Mouse (Mus musculus) intestine, postnatal 0 days (tissue): ENCODE results near the gene Nup205. TPM values are rescaled to one million over a fixed set of nuclear protein-coding genes. Genes with fewer than 3 reads are reported as not detected.

Source experiments
- ATAC-seq: fragments of 200-750 bp; cut with Nextera tagmentation; 2 replicates; pipeline ENCODE4 v1.8.0; 2017; ENCODE audit warnings: mild to moderate bottlenecking, moderate TSS enrichment, moderate library complexity
- H3K27ac ChIP-seq: fragments of 300-500 bp; sonication (generic); 2 replicates; pipeline ENCODE4 v1.5.1; 2014; ENCODE audit warnings: mild to moderate bottlenecking, low read depth, low read length, moderate library complexity
- H3K27me3 ChIP-seq: fragments of 300-500 bp; sonication (generic); replicated peaks from 2 replicates; pipeline ENCODE4 v1.6.1; 2014; ENCODE audit warnings: low read length, mixed read lengths; ENCODE audit not compliant: control insufficient read depth, insufficient read depth
- H3K36me3 ChIP-seq: fragments of 300-500 bp; sonication (generic); 2 replicates; pipeline ENCODE4 v1.6.1; 2014; ENCODE audit warnings: mild to moderate bottlenecking, moderate library complexity; ENCODE audit not compliant: control insufficient read depth, insufficient read depth
- H3K4me1 ChIP-seq: fragments of 300-500 bp; sonication (generic); replicated peaks from 2 replicates; pipeline ENCODE4 v1.6.1; 2014; ENCODE audit warnings: antibody characterized with exemption, low read length, mixed read lengths; ENCODE audit not compliant: control insufficient read depth, insufficient read depth
- H3K4me2 ChIP-seq: fragments of 300-500 bp; sonication (generic); replicated peaks from 2 replicates; pipeline ENCODE4 v1.6.1; 2014; ENCODE audit warnings: low read depth, mild to moderate bottlenecking, moderate library complexity
- H3K4me3 ChIP-seq: fragments of 300-500 bp; sonication (generic); 2 replicates; pipeline ENCODE4 v1.5.1; 2014; ENCODE audit warnings: low read depth, low read length
- H3K9ac ChIP-seq: fragments of 300-500 bp; sonication (generic); 2 replicates; pipeline ENCODE4 v1.6.1; 2014; ENCODE audit warnings: mild to moderate bottlenecking, low read depth, low read length
- H3K9me3 ChIP-seq: fragments of 300-500 bp; sonication (generic); 2 replicates; pipeline ENCODE4 v1.6.1; 2016; ENCODE audit warnings: mixed run types; ENCODE audit not compliant: control insufficient read depth
- CTCF ChIP-seq: sonication (generic); IDR thresholded peaks from 2 replicates; pipeline ENCODE4 v1.5.1; 2016; ENCODE audit warnings: low read depth, mild to moderate bottlenecking, control low read depth, antibody characterized with exemption, moderate library complexity
- WGBS: fragments of 180-500 bp; shearing (Covaris S2); extraction: QIAGEN DNeasy Blood & Tissue Kit; methylation state at CpG from one replicate; pipeline ENCODE4 v1.1.7; 2014; 5-methylcytosine and 5-hydroxymethylcytosine counted together
- polyA plus RNA-seq: library from polyadenylated mRNA; unstranded; fragments of >200 nt; fragmentation: Nextera tagmentation; extraction: Ambion mirVana; gene quantifications from 2 replicates; pipeline ENCODE4 v1.2.1, GENCODE M21; 2015

The Nup205 gene
- polyA plus RNA-seq, result 6.6 and 7.7 TPM in 2 replicates

- no peaks in the 10 kb centered on the region for H3K4me1 ChIP-seq
- no peaks in the 10 kb centered on the region for H3K36me3 ChIP-seq
- ATAC-seq, result peak; percentile 83
- H3K27me3 ChIP-seq, result no peaks in the 10 kb centered on the region
- peak; percentile 28; the same call in 1 of the 2 replicates for TF ChIP-seq CTCF
- H3K9me3 ChIP-seq, result no peaks in the 10 kb centered on the region
- peak within 1 kb of the TSS; percentile 85 for H3K9ac ChIP-seq
- H3K27ac ChIP-seq, result peak within 1 kb of the TSS; percentile 90
- H3K4me3 ChIP-seq, result peak within 1 kb of the TSS; percentile 97
- peak within 1 kb of the TSS; percentile 94 for H3K4me2 ChIP-seq
- WGBS, result 3% methylated on average over 34 of the region's 34 CpGs
Observed at GRCm38 (mm10) chr6:35176979-35177649, at the start of gene Nup205. Nup205 (plus strand) TSS chr6:35177421.

GRCm38 (mm10) chr6:35132806-35133205 is 44.4 kb upstream of the Nup205 start:
- H3K27me3 ChIP-seq, result no peaks in the 10 kb centered on the region
- no peaks in the 10 kb centered on the region for H3K36me3 ChIP-seq
- H3K4me1 ChIP-seq, result no peaks in the 10 kb centered on the region
- H3K9me3 ChIP-seq, result no peaks in the 10 kb centered on the region
- H3K4me2 ChIP-seq, result peak overlapping the region; percentile 90
- ATAC-seq, result no peak
- peak overlapping the region; percentile 93 for H3K27ac ChIP-seq
- WGBS, result 0% methylated on average over 11 of the region's 11 CpGs
- H3K9ac ChIP-seq, result peak overlapping the region; percentile 85
- peak overlapping the region; percentile 78 for H3K4me3 ChIP-seq
- no peak for TF ChIP-seq CTCF

GRCm38 (mm10) chr6:35133246-35133578 is 44.0 kb upstream of the Nup205 start:
- Histone ChIP-seq H3K9ac (peak overlapping the region; percentile 85), H3K4me2 (peak overlapping the region; percentile 90), H3K9me3 (no peaks in the 10 kb centered on the region), H3K36me3 (no peaks in the 10 kb centered on the region), H3K4me3 (peak overlapping the region; percentile 78), H3K27ac (peak overlapping the region; percentile 93), H3K27me3 (no peaks in the 10 kb centered on the region), H3K4me1 (no peaks in the 10 kb centered on the region)
- peak; percentile 86 for ATAC-seq
- 0% methylated on average over 24 of the region's 25 CpGs for WGBS
- TF ChIP-seq CTCF, result no peak

GRCm38 (mm10) chr6:35133579-35134488 is 43.4 kb upstream of the Nup205 start, which contains the start of gene Cnot4:
Cnot4 (minus strand) TSS chr6:35133724.
- no peaks in the 10 kb centered on the region for H3K36me3 ChIP-seq
- under 1% methylated on average over 55 of the region's 55 CpGs for WGBS
- H3K4me2 ChIP-seq, result peak within 1 kb of the TSS; percentile 90
- no peaks in the 10 kb centered on the region for H3K9me3 ChIP-seq
- no peaks in the 10 kb centered on the region for H3K27me3 ChIP-seq
- no peak for TF ChIP-seq CTCF
- H3K27ac ChIP-seq, result peak within 1 kb of the TSS; percentile 93
- no peaks in the 10 kb centered on the region for H3K4me1 ChIP-seq
- ATAC-seq, result peak; percentile 100
- peak within 1 kb of the TSS; percentile 85 for H3K9ac ChIP-seq
- H3K4me3 ChIP-seq, result peak within 1 kb of the TSS; percentile 78

GRCm38 (mm10) chr6:35134844-35135243 is 42.4 kb upstream of the Nup205 start:
- Histone ChIP-seq H3K4me3 (0 out of 2 replicates have a peak overlapping the region, but pooled peaks have one; percentile 78), H3K27me3 (no peaks in the 10 kb centered on the region), H3K4me1 (no peaks in the 10 kb centered on the region), H3K9ac (no peak overlapping the region), H3K4me2 (peak overlapping the region; percentile 73), H3K27ac (no peak overlapping the region), H3K9me3 (no peaks in the 10 kb centered on the region), H3K36me3 (no peaks in the 10 kb centered on the region)
- no peak for TF ChIP-seq CTCF
- ATAC-seq, result no peak
- 46% methylated on average over 2 of the region's 2 CpGs for whole genome bisulfite sequencing

- H3K4me1 ChIP-seq, result no peaks in the 10 kb centered on the region
- H3K9me3 ChIP-seq, result no peaks in the 10 kb centered on the region
- H3K27ac ChIP-seq, result no peak overlapping the region
- WGBS, result 87% methylated on average over 1 of the region's 1 CpGs
- H3K4me3 ChIP-seq, result no peak overlapping the region
- no peak overlapping the region for H3K9ac ChIP-seq
- no peak for TF ChIP-seq CTCF
- no peaks in the 10 kb centered on the region for H3K36me3 ChIP-seq
- no peak for ATAC-seq
- H3K27me3 ChIP-seq, result no peaks in the 10 kb centered on the region
- no peak overlapping the region for H3K4me2 ChIP-seq
Observed at GRCm38 (mm10) chr6:35140351-35140750, 36.9 kb upstream of the Nup205 start.
